Mouse (Mus musculus): ENCODE measurements at regions not wholly inside any gene's neighbourhood (a gene's known extent, or its start where the extent isn't known, plus 50 kb on each side); places are given as distances from the start of the nearest gene placed in this dataset.

- no peak for DNase-seq (ENCODE audit: low read depth, low spot score)
Measured at GRCm38 (mm10) chr4:89505368-89505819, 173.8 kb upstream of the Dmrta1 start.

GRCm38 (mm10) chr4:89500232-89500631, 179.0 kb upstream of the Dmrta1 start:
- no peak for DNase-seq (ENCODE audit: low read depth, low spot score)

GRCm38 (mm10) chr4:89490947-89491346, 180.1 kb upstream of the Cdkn2b start:
- DNase-seq (ENCODE audit: low read depth, low spot score): no peak

- no peak for DNase-seq (ENCODE audit: low read depth, low spot score)
Measured at GRCm38 (mm10) chr4:89487416-89488165, 176.8 kb upstream of the Cdkn2b start.

GRCm38 (mm10) chr4:89486963-89487362, 176.1 kb upstream of the Cdkn2b start:
- DNase-seq (ENCODE audit: low read depth, low spot score): no peak

- DNase-seq (ENCODE audit: low read depth, low spot score): peak; percentile 5
Measured at GRCm38 (mm10) chr4:89485981-89486531, 175.2 kb upstream of the Cdkn2b start.

GRCm38 (mm10) chr4:89478646-89479237, 167.9 kb upstream of the Cdkn2b start:
- no peak for DNase-seq (ENCODE audit: low read depth, low spot score)

GRCm38 (mm10) chr4:89475848-89476247, 165.0 kb upstream of the Cdkn2b start:
- no peak for DNase-seq (ENCODE audit: low read depth, low spot score)

- no peak for DNase-seq (ENCODE audit: low read depth, low spot score)
Measured at GRCm38 (mm10) chr4:89474836-89475541, 164.2 kb upstream of the Cdkn2b start.

- DNase-seq (ENCODE audit: low read depth, low spot score): no peak
Measured at GRCm38 (mm10) chr4:89471426-89471825, 160.6 kb upstream of the Cdkn2b start.

GRCm38 (mm10) chr4:89470756-89471155, 159.9 kb upstream of the Cdkn2b start:
- DNase-seq (ENCODE audit: low read depth, low spot score): no peak

- no peak for DNase-seq (ENCODE audit: low read depth, low spot score)
Measured at GRCm38 (mm10) chr4:89469883-89470282, 159.0 kb upstream of the Cdkn2b start.

GRCm38 (mm10) chr4:89469406-89469805, 158.6 kb upstream of the Cdkn2b start:
- DNase-seq (ENCODE audit: low read depth, low spot score): no peak

- DNase-seq (ENCODE audit: low read depth, low spot score): no peak
Measured at GRCm38 (mm10) chr4:89466766-89467165, 155.9 kb upstream of the Cdkn2b start.

GRCm38 (mm10) chr4:89463121-89463520, 152.3 kb upstream of the Cdkn2b start:
- DNase-seq (ENCODE audit: low read depth, low spot score): no peak

- DNase-seq (ENCODE audit: low read depth, low spot score): no peak
Measured at GRCm38 (mm10) chr4:89460170-89460762, 149.4 kb upstream of the Cdkn2b start.

GRCm38 (mm10) chr4:89459346-89459666, 148.5 kb upstream of the Cdkn2b start:
- DNase-seq (ENCODE audit: low read depth, low spot score): no peak

- no peak for DNase-seq (ENCODE audit: low read depth, low spot score)
Measured at GRCm38 (mm10) chr4:89458628-89459345, 147.9 kb upstream of the Cdkn2b start.

GRCm38 (mm10) chr4:89457861-89458260, 147.0 kb upstream of the Cdkn2b start:
- no peak for DNase-seq (ENCODE audit: low read depth, low spot score)

GRCm38 (mm10) chr4:89454926-89455325, 144.1 kb upstream of the Cdkn2b start:
- DNase-seq (ENCODE audit: low read depth, low spot score): no peak

GRCm38 (mm10) chr4:89453051-89453450, 142.2 kb upstream of the Cdkn2b start:
- DNase-seq (ENCODE audit: low read depth, low spot score): no peak
